In genomic region chr13:96541381-96541780, GRCm38 (mm10) we compare ENCODE assay signal across 9 mouse cellular contexts. TPM values are rescaled to one million over a fixed set of nuclear protein-coding genes. Genes with fewer than 3 reads are reported as not detected.
DNase-seq lines count a peak whose midpoint lies in the region; ATAC-seq and TF ChIP-seq lines count a peak whose summit lies in the region.
"Had no signal": no experiment of that assay in that cellular context is flagged by ENCODE, and none has a peak within 500 bp of the region (broad histone marks: within the 10 kb centered on the region; RNA-seq: fewer than 3 reads in every experiment).

No protein-coding gene starts in this region.

- H3K4me1 ChIP-seq in lung, postnatal 0 days (ENCODE audit: insufficient read depth, low read depth, low read length), result no peaks in the 10 kb centered on the region; the same call in 1 of the 2 replicates
- H3K4me1 ChIP-seq in forebrain, embryonic 13.5 days, result peaks cover 8% of the 10 kb centered on the region
- peaks cover 7% of the 10 kb centered on the region; the same call in 1 of the 2 replicates for H3K4me1 ChIP-seq in liver, embryonic 11.5 days (replicated peaks; ENCODE audit: control insufficient read depth, insufficient read depth, low read length)
- H3K4me1 ChIP-seq in stomach, postnatal 0 days (replicated peaks; ENCODE audit: control insufficient read depth, insufficient read depth), result no peaks in the 10 kb centered on the region

- TF ChIP-seq CTCF in lung, postnatal 0 days (IDR thresholded peaks at IDR 0.05), result no peak
- TF ChIP-seq CTCF in stomach, postnatal 0 days (IDR thresholded peaks at IDR 0.05; ENCODE audit: low read depth), result no peak

- H3K27ac ChIP-seq in lung, postnatal 0 days (ENCODE audit: low read length), result no peak overlapping the region
- H3K27ac ChIP-seq in forebrain, embryonic 13.5 days, result no peak overlapping the region
- no peak overlapping the region for H3K27ac ChIP-seq in liver, embryonic 11.5 days (ENCODE audit: low read depth, low read length)
- H3K27ac ChIP-seq in stomach, postnatal 0 days (replicated peaks), result no peak overlapping the region

- no peak overlapping the region for H3K9ac ChIP-seq in lung, postnatal 0 days (replicated peaks; ENCODE audit: low read depth)
- no peak overlapping the region for H3K9ac ChIP-seq in forebrain, embryonic 13.5 days
- no peak overlapping the region for H3K9ac ChIP-seq in liver, embryonic 11.5 days (ENCODE audit: low read depth, low read length)
- no peak overlapping the region for H3K9ac ChIP-seq in stomach, postnatal 0 days (ENCODE audit: low read length)

- peak; percentile 36 for DNase-seq in lung, postnatal 0 days (ENCODE audit: low spot score)
- DNase-seq in lung, postnatal 10 days, result no peak
- DNase-seq in liver, embryonic 11.5 days (ENCODE audit: low spot score), result no peak
- no peak for DNase-seq in stomach, postnatal 0 days (ENCODE audit: low spot score)
- DNase-seq in thymus, postnatal 14 days, result no peak
- no peak for DNase-seq in adrenal gland, adult 8-10 months
- DNase-seq: kidney, adult 11 months; right cerebral cortex, postnatal 25 days had no signal

- no peaks in the 10 kb centered on the region for H3K9me3 ChIP-seq in lung, postnatal 0 days (ENCODE audit: low read length)
- H3K9me3 ChIP-seq in forebrain, embryonic 13.5 days (replicated peaks), result no peaks in the 10 kb centered on the region
- no peaks in the 10 kb centered on the region for H3K9me3 ChIP-seq in liver, embryonic 11.5 days (ENCODE audit: control insufficient read depth, low read length)
- H3K9me3 ChIP-seq in stomach, postnatal 0 days (ENCODE audit: control insufficient read depth, low read length), result no peaks in the 10 kb centered on the region

- no peaks in the 10 kb centered on the region for H3K36me3 ChIP-seq in lung, postnatal 0 days (ENCODE audit: insufficient read depth, low read length)
- no peaks in the 10 kb centered on the region for H3K36me3 ChIP-seq in forebrain, embryonic 13.5 days (ENCODE audit: poor library complexity, severe bottlenecking)
- no peaks in the 10 kb centered on the region for H3K36me3 ChIP-seq in liver, embryonic 11.5 days (ENCODE audit: control insufficient read depth, insufficient read depth, low read length)
- no peaks in the 10 kb centered on the region for H3K36me3 ChIP-seq in stomach, postnatal 0 days (ENCODE audit: control insufficient read depth, insufficient read depth, low read length)

- H3K4me2 ChIP-seq in lung, postnatal 0 days (replicated peaks; ENCODE audit: low read depth, low read length), result peak overlapping the region; percentile 56
- H3K4me2 ChIP-seq in forebrain, embryonic 13.5 days, result peak overlapping the region; percentile 64
- H3K4me2 ChIP-seq in liver, embryonic 11.5 days, result peak overlapping the region; percentile 67
- peak overlapping the region; percentile 63 for H3K4me2 ChIP-seq in stomach, postnatal 0 days (replicated peaks; ENCODE audit: low read depth)

- 27% methylated on average over 2 of the region's 2 CpGs for WGBS in lung, postnatal 0 days
- 59% methylated on average over 2 of the region's 2 CpGs for WGBS in forebrain, embryonic 13.5 days
- 29% methylated on average over 2 of the region's 2 CpGs for WGBS in liver, embryonic 11.5 days
- WGBS in stomach, postnatal 0 days, result 11% methylated on average over 2 of the region's 2 CpGs

- no peak for ATAC-seq in lung, postnatal 0 days
- no peak for ATAC-seq in forebrain, embryonic 13.5 days
- no peak for ATAC-seq in liver, embryonic 11.5 days (replicated peaks; ENCODE audit: low FRiP score)
- no peak for ATAC-seq in stomach, postnatal 0 days (ENCODE audit: low FRiP score, low TSS enrichment)

- no peaks in the 10 kb centered on the region for H3K27me3 ChIP-seq in lung, postnatal 0 days (replicated peaks; ENCODE audit: insufficient read depth, low read length)
- no peaks in the 10 kb centered on the region for H3K27me3 ChIP-seq in forebrain, embryonic 13.5 days
- no peaks in the 10 kb centered on the region for H3K27me3 ChIP-seq in liver, embryonic 11.5 days (replicated peaks; ENCODE audit: control insufficient read depth, insufficient read depth, low read length)
- H3K27me3 ChIP-seq in stomach, postnatal 0 days (ENCODE audit: control insufficient read depth, insufficient read depth, low read length), result no peaks in the 10 kb centered on the region

- H3K4me3 ChIP-seq in lung, postnatal 0 days (ENCODE audit: low read depth, low read length), result peak overlapping the region; percentile 96
- peak overlapping the region; percentile 93 for H3K4me3 ChIP-seq in forebrain, embryonic 13.5 days
- peak overlapping the region; percentile 95 for H3K4me3 ChIP-seq in liver, embryonic 11.5 days (ENCODE audit: low read depth, low read length)
- H3K4me3 ChIP-seq in stomach, postnatal 0 days (ENCODE audit: low read depth, low read length), result peak overlapping the region; percentile 99

- TF ChIP-seq EP300 in lung, postnatal 0 days (IDR thresholded peaks at IDR 0.05), result no peak
- TF ChIP-seq EP300 in stomach, postnatal 0 days (optimal IDR thresholded peaks at IDR 0.05), result no peak

RNA-seq across cellular contexts. Expression of gene Polk, which starts 1.0 kb away (rescaled TPM):
- polyA plus RNA-seq in lung, postnatal 0 days (2015; fragmentation: Nextera tagmentation; extraction: Ambion mirVana), result 4.6 and 5.0 TPM in 2 replicates
- polyA plus RNA-seq in forebrain, embryonic 13.5 days (2015; fragmentation: Nextera tagmentation; extraction: Ambion mirVana), result 6.0 and 6.1 TPM in 2 replicates
- polyA plus RNA-seq in liver, embryonic 11.5 days (2014; fragmentation: Nextera tagmentation; extraction: Ambion mirVana), result 8.2 and 8.8 TPM in 2 replicates
- polyA plus RNA-seq in stomach, postnatal 0 days (2015; fragmentation: Nextera tagmentation; extraction: Ambion mirVana), result 4.2 and 5.0 TPM in 2 replicates
- 10 to 100 TPM; 29.1 to 52.6 (median 34.3) TPM for total RNA-seq in adrenal gland, adult 8-10 months (2022)

RNA-seq across cellular contexts. Expression of gene Col4a3bp, which starts 1.0 kb away (rescaled TPM):
- polyA plus RNA-seq in lung, postnatal 0 days (2015; fragmentation: Nextera tagmentation; extraction: Ambion mirVana), result 10.0 and 12.9 TPM in 2 replicates
- polyA plus RNA-seq in forebrain, embryonic 13.5 days (2015; fragmentation: Nextera tagmentation; extraction: Ambion mirVana), result 6.4 and 7.8 TPM in 2 replicates
- polyA plus RNA-seq in liver, embryonic 11.5 days (2014; fragmentation: Nextera tagmentation; extraction: Ambion mirVana), result 8.1 and 9.0 TPM in 2 replicates
- 6.0 and 7.0 TPM in 2 replicates for polyA plus RNA-seq in stomach, postnatal 0 days (2015; fragmentation: Nextera tagmentation; extraction: Ambion mirVana)
- total RNA-seq in adrenal gland, adult 8-10 months (2022), result 100 to 1,000 TPM in 2 of 4 experiments, 10 to 100 TPM in 2; 91.6 to 134 (median 104) TPM

RNA-seq across cellular contexts. Expression of gene Gm17622, which starts 50.8 kb away (rescaled TPM):
- polyA plus RNA-seq in lung, postnatal 0 days (2015; fragmentation: Nextera tagmentation; extraction: Ambion mirVana), result not detected in 2 replicates
- polyA plus RNA-seq in forebrain, embryonic 13.5 days (2015; fragmentation: Nextera tagmentation; extraction: Ambion mirVana), result not detected in 2 replicates
- not detected in 2 replicates for polyA plus RNA-seq in liver, embryonic 11.5 days (2014; fragmentation: Nextera tagmentation; extraction: Ambion mirVana)
- not detected in 2 replicates for polyA plus RNA-seq in stomach, postnatal 0 days (2015; fragmentation: Nextera tagmentation; extraction: Ambion mirVana)
- total RNA-seq in adrenal gland, adult 8-10 months (2022), result not detected
